Mouse (Mus musculus): ENCODE measurements around the gene Arfgef2. TPM values are rescaled to one million over a fixed set of nuclear protein-coding genes. Genes with fewer than 3 reads are reported as not detected.

Arfgef2 gene
- 3.5 and 3.9 TPM in 2 replicates for polyA plus RNA-seq (2015; fragmentation: Nextera tagmentation; extraction: Ambion mirVana)

GRCm38 (mm10) chr2:166805250-166806172, at the start of gene Arfgef2:
Arfgef2 (plus strand) TSS chr2:166805588.

GRCm38 (mm10) chr2:166792355-166792754, 13.0 kb upstream of the Arfgef2 start, which contains the start of gene Trp53rkb:
Trp53rkb (plus strand) TSS chr2:166792531.

GRCm38 (mm10) chr2:166905711-166906522, 100.5 kb downstream of the Arfgef2 start, which contains the start of gene Cse1l:
Cse1l (plus strand) TSS chr2:166906040.

Other genes with a start within 250 kb of the Arfgef2 start
- gene Prex1, start 91.8 kb upstream of the Arfgef2 start, polyA plus RNA-seq (2015; fragmentation: Nextera tagmentation; extraction: Ambion mirVana): 21.0 and 21.3 TPM in 2 replicates
- 4.9 and 5.8 TPM in 2 replicates for gene Trp53rkb, start 13.1 kb upstream of the Arfgef2 start, polyA plus RNA-seq (2015; fragmentation: Nextera tagmentation; extraction: Ambion mirVana)
- 41.1 and 43.9 TPM in 2 replicates for gene Cse1l, start 100.5 kb downstream of the Arfgef2 start, polyA plus RNA-seq (2015; fragmentation: Nextera tagmentation; extraction: Ambion mirVana)
- 23.0 and 26.7 TPM in 2 replicates for gene Stau1, start 190.7 kb downstream of the Arfgef2 start, polyA plus RNA-seq (2015; fragmentation: Nextera tagmentation; extraction: Ambion mirVana)
- 46.5 and 52.4 TPM in 2 replicates for gene Ddx27, start 209.6 kb downstream of the Arfgef2 start, polyA plus RNA-seq (2015; fragmentation: Nextera tagmentation; extraction: Ambion mirVana)

Data from spleen, postnatal 0 days (tissue).